Mouse (Mus musculus) heart, embryonic 12.5 days (tissue): ENCODE measurements around the gene Hcls1. TPM values are rescaled to one million over a fixed set of nuclear protein-coding genes. Genes with fewer than 3 reads are reported as not detected.

Experiments
- ATAC-seq: fragments of 200-750 bp; cut with Nextera tagmentation; 2 replicates; pipeline ENCODE4 v1.8.0; 2017; ENCODE audit warnings: moderate TSS enrichment, moderate library complexity; ENCODE audit not compliant: insufficient number of reproducible peaks, low FRiP score
- H3K27ac ChIP-seq: fragments of 300-500 bp; sonication (generic); 2 replicates; pipeline ENCODE4 v1.5.1; 2016; ENCODE audit warnings: mild to moderate bottlenecking, moderate library complexity; ENCODE audit not compliant: poor library complexity, severe bottlenecking
- H3K27me3 ChIP-seq: fragments of 300-500 bp; sonication (generic); replicated peaks from 2 replicates; pipeline ENCODE4 v1.6.1; 2016; ENCODE audit warnings: mild to moderate bottlenecking, moderate library complexity
- H3K36me3 ChIP-seq: fragments of 300-500 bp; sonication (generic); 2 replicates; pipeline ENCODE4 v1.6.1; 2016; ENCODE audit warnings: mild to moderate bottlenecking, moderate library complexity
- H3K4me1 ChIP-seq: fragments of 300-500 bp; sonication (generic); replicated peaks from 2 replicates; pipeline ENCODE4 v1.6.1; 2016; ENCODE audit warnings: mild to moderate bottlenecking
- H3K4me2 ChIP-seq: fragments of 300-500 bp; sonication (generic); 2 replicates; pipeline ENCODE4 v1.6.1; 2016; ENCODE audit warnings: mild to moderate bottlenecking, moderate library complexity
- H3K4me3 ChIP-seq: fragments of 300-500 bp; sonication (generic); 2 replicates; pipeline ENCODE4 v1.5.1; 2016; ENCODE audit warnings: mild to moderate bottlenecking
- H3K9ac ChIP-seq: fragments of 300-500 bp; sonication (generic); 2 replicates; pipeline ENCODE4 v1.6.1; 2016; ENCODE audit warnings: mild to moderate bottlenecking, moderate library complexity
- H3K9me3 ChIP-seq: fragments of 300-500 bp; sonication (generic); replicated peaks from 2 replicates; pipeline ENCODE4 v1.6.1; 2016; ENCODE audit warnings: mild to moderate bottlenecking, moderate library complexity
- WGBS: fragments of 180-500 bp; shearing (Covaris S2); methylation state at CpG from one replicate; pipeline ENCODE4 v1.1.7; 2016; 5-methylcytosine and 5-hydroxymethylcytosine counted together
- polyA plus RNA-seq: library from polyadenylated mRNA; unstranded; fragments of >200 nt; fragmentation: Nextera tagmentation; extraction: Ambion mirVana; gene quantifications from 2 replicates; pipeline ENCODE4 v1.2.1, GENCODE M21; 2016

The Hcls1 gene
- polyA plus RNA-seq, result 4.1 and 4.2 TPM in 2 replicates

GRCm38 (mm10) chr16:36934841-36935620, at the start of gene Hcls1:
Gene Hcls1, plus strand, starts transcription at chr16:36934983.
- Histone ChIP-seq H3K27ac (peak within 1 kb of the TSS; percentile 36; the same call in 1 of the 2 replicates), H3K4me1 (peaks cover 12% of the 10 kb centered on the region; the same call in 1 of the 2 replicates), H3K4me3 (no peak within 1 kb of the TSS), H3K4me2 (peak within 1 kb of the TSS; percentile 0; the same call in 1 of the 2 replicates), H3K36me3 (peaks cover 32% of the 10 kb centered on the region), H3K9ac (no peak within 1 kb of the TSS), H3K9me3 (no peaks in the 10 kb centered on the region), H3K27me3 (no peaks in the 10 kb centered on the region)
- ATAC-seq, result no peak
- WGBS, result 65% methylated on average over 7 of the region's 7 CpGs

- H3K9ac ChIP-seq, result no peak overlapping the region
- H3K4me1 ChIP-seq, result no peaks in the 10 kb centered on the region
- ATAC-seq, result no peak
- peaks cover 41% of the 10 kb centered on the region for H3K36me3 ChIP-seq
- H3K9me3 ChIP-seq, result no peaks in the 10 kb centered on the region
- WGBS, result 91% methylated on average over 11 of the region's 11 CpGs
- no peak overlapping the region for H3K4me3 ChIP-seq
- H3K27ac ChIP-seq, result no peak overlapping the region
- H3K4me2 ChIP-seq, result no peak overlapping the region
- H3K27me3 ChIP-seq, result no peaks in the 10 kb centered on the region
These were observed 48.9 kb upstream of the Hcls1 start for GRCm38 (mm10) chr16:36885912-36886311.

GRCm38 (mm10) chr16:36887546-36887945, 47.2 kb upstream of the Hcls1 start:
- H3K36me3 ChIP-seq, result peaks cover 55% of the 10 kb centered on the region
- no peak overlapping the region for H3K9ac ChIP-seq
- H3K4me3 ChIP-seq, result no peak overlapping the region
- H3K4me1 ChIP-seq, result no peaks in the 10 kb centered on the region
- H3K4me2 ChIP-seq, result no peak overlapping the region
- ATAC-seq, result no peak
- no peaks in the 10 kb centered on the region for H3K27me3 ChIP-seq
- no peaks in the 10 kb centered on the region for H3K9me3 ChIP-seq
- no peak overlapping the region for H3K27ac ChIP-seq
- WGBS, result 68% methylated on average over 5 of the region's 5 CpGs

- H3K27ac ChIP-seq, result no peak overlapping the region
- no peak overlapping the region for H3K9ac ChIP-seq
- H3K36me3 ChIP-seq, result peaks cover 79% of the 10 kb centered on the region
- no peaks in the 10 kb centered on the region for H3K4me1 ChIP-seq
- WGBS, result 70% methylated on average over 3 of the region's 3 CpGs
- ATAC-seq, result peak; percentile 25; the same call in 1 of the 2 replicates
- no peak overlapping the region for H3K4me2 ChIP-seq
- H3K4me3 ChIP-seq, result no peak overlapping the region
- no peaks in the 10 kb centered on the region for H3K27me3 ChIP-seq
- H3K9me3 ChIP-seq, result no peaks in the 10 kb centered on the region
These were observed 44.2 kb upstream of the Hcls1 start for GRCm38 (mm10) chr16:36890559-36890958.

- H3K4me3 ChIP-seq, result no peak overlapping the region
- ATAC-seq, result no peak
These were observed 43.4 kb upstream of the Hcls1 start for GRCm38 (mm10) chr16:36891415-36891814.

GRCm38 (mm10) chr16:36893317-36893716, 41.5 kb upstream of the Hcls1 start:
- ATAC-seq, result no peak

More at GRCm38 (mm10) chr16:36891415-36891814, 43.4 kb upstream of the Hcls1 start:
- H3K9me3 ChIP-seq, result no peaks in the 10 kb centered on the region
- no peak overlapping the region for H3K4me2 ChIP-seq
- peaks cover 77% of the 10 kb centered on the region for H3K36me3 ChIP-seq
- H3K27me3 ChIP-seq, result no peaks in the 10 kb centered on the region
- H3K9ac ChIP-seq, result no peak overlapping the region
- no peaks in the 10 kb centered on the region for H3K4me1 ChIP-seq
- H3K27ac ChIP-seq, result no peak overlapping the region
- WGBS, result 93% methylated on average over 4 of the region's 4 CpGs

GRCm38 (mm10) chr16:36896712-36897111, 38.1 kb upstream of the Hcls1 start:
- Histone ChIP-seq H3K27ac (no peak overlapping the region), H3K9me3 (no peaks in the 10 kb centered on the region), H3K36me3 (peaks cover 83% of the 10 kb centered on the region), H3K4me2 (no peak overlapping the region), H3K4me3 (no peak overlapping the region), H3K9ac (no peak overlapping the region), H3K27me3 (no peaks in the 10 kb centered on the region), H3K4me1 (no peaks in the 10 kb centered on the region)
- ATAC-seq, result no peak
- 71% methylated on average over 6 of the region's 6 CpGs for WGBS

More at GRCm38 (mm10) chr16:36893317-36893716, 41.5 kb upstream of the Hcls1 start:
- Histone ChIP-seq H3K4me1 (no peaks in the 10 kb centered on the region), H3K27ac (no peak overlapping the region), H3K4me2 (no peak overlapping the region), H3K36me3 (peaks cover 75% of the 10 kb centered on the region), H3K4me3 (no peak overlapping the region), H3K9ac (no peak overlapping the region), H3K9me3 (no peaks in the 10 kb centered on the region), H3K27me3 (no peaks in the 10 kb centered on the region)
- WGBS, result 81% methylated on average over 10 of the region's 10 CpGs

GRCm38 (mm10) chr16:36903156-36903555, 31.6 kb upstream of the Hcls1 start:
- ATAC-seq, result no peak
- whole genome bisulfite sequencing, result 90% methylated on average over 5 of the region's 5 CpGs
- Histone ChIP-seq H3K4me3 (no peak overlapping the region), H3K27ac (no peak overlapping the region), H3K4me2 (no peak overlapping the region), H3K9ac (no peak overlapping the region), H3K4me1 (no peaks in the 10 kb centered on the region), H3K36me3 (peaks cover 66% of the 10 kb centered on the region), H3K27me3 (no peaks in the 10 kb centered on the region), H3K9me3 (no peaks in the 10 kb centered on the region)

GRCm38 (mm10) chr16:36911909-36912308, 22.9 kb upstream of the Hcls1 start:
- no peak overlapping the region for H3K4me2 ChIP-seq
- no peak for ATAC-seq
- H3K9ac ChIP-seq, result no peak overlapping the region
- 87% methylated on average over 10 of the region's 10 CpGs for WGBS
- H3K4me3 ChIP-seq, result no peak overlapping the region
- H3K27ac ChIP-seq, result no peak overlapping the region
- no peaks in the 10 kb centered on the region for H3K27me3 ChIP-seq
- no peaks in the 10 kb centered on the region for H3K9me3 ChIP-seq
- H3K4me1 ChIP-seq, result peaks cover 5% of the 10 kb centered on the region; the same call in 1 of the 2 replicates
- peaks cover 72% of the 10 kb centered on the region for H3K36me3 ChIP-seq

- Histone ChIP-seq H3K4me1 (peaks cover 5% of the 10 kb centered on the region; the same call in 1 of the 2 replicates), H3K9me3 (no peaks in the 10 kb centered on the region), H3K4me2 (no peak overlapping the region), H3K36me3 (peaks cover 75% of the 10 kb centered on the region), H3K27me3 (no peaks in the 10 kb centered on the region), H3K9ac (no peak overlapping the region), H3K4me3 (no peak overlapping the region), H3K27ac (no peak overlapping the region)
- ATAC-seq, result no peak
- 91% methylated on average over 13 of the region's 13 CpGs for WGBS
These were observed 22.5 kb upstream of the Hcls1 start for GRCm38 (mm10) chr16:36912311-36912710.

- Histone ChIP-seq H3K9me3 (no peaks in the 10 kb centered on the region), H3K4me1 (no peaks in the 10 kb centered on the region), H3K36me3 (peaks cover 80% of the 10 kb centered on the region), H3K9ac (no peak overlapping the region), H3K4me2 (no peak overlapping the region), H3K27ac (no peak overlapping the region), H3K4me3 (no peak overlapping the region), H3K27me3 (no peaks in the 10 kb centered on the region)
- 74% methylated on average over 5 of the region's 5 CpGs for WGBS
- ATAC-seq, result no peak
These were observed 20.6 kb upstream of the Hcls1 start for GRCm38 (mm10) chr16:36914195-36914594.
